Mouse (Mus musculus) urinary bladder, postnatal 14 days (tissue): ENCODE measurements around the gene Gm10142.
"Not testable (repeated sequence)": the region's sequence is repeated elsewhere in the genome, so short reads cannot be mapped to it uniquely, and the experiment has no call there.

Experiments
- DNase-seq: peaks from one replicate; pipeline ENCODE4 v3.0.0; 2021; ENCODE audit warnings: low spot score

The Gm10142 gene

GRCm38 (mm10) chr10:77738929-77739328 is 23.3 kb downstream of the Gm10142 start:
- no peak for DNase-seq

- not testable (repeated sequence) for DNase-seq
Observed at GRCm38 (mm10) chr10:77741924-77742688, 26.5 kb downstream of the Gm10142 start, which contains the start of gene Gm18596. Gene Gm18596, minus strand, starts transcription at chr10:77742638.

- not testable (repeated sequence) for DNase-seq
Observed at GRCm38 (mm10) chr10:77750686-77751085, 35.1 kb downstream of the Gm10142 start.

GRCm38 (mm10) chr10:77751254-77751653 is 35.6 kb downstream of the Gm10142 start, which contains the start of gene Gm9736:
Gene Gm9736, minus strand, starts transcription at chr10:77751354.
- DNase-seq: not testable (repeated sequence)

GRCm38 (mm10) chr10:77752312-77752711 is 36.7 kb downstream of the Gm10142 start:
- DNase-seq: not testable (repeated sequence)

- no peak for DNase-seq
Observed at GRCm38 (mm10) chr10:77753448-77753847, 37.8 kb downstream of the Gm10142 start.

GRCm38 (mm10) chr10:77759582-77759981 is 44.0 kb downstream of the Gm10142 start, which contains the start of gene Gm3233:
Gene Gm3233, minus strand, starts transcription at chr10:77759682.
- DNase-seq: not testable (repeated sequence)
